Comparison of ENCODE assay signal across 8 mouse cellular contexts in genomic region chr8:20356386-20356785, GRCm38 (mm10). TPM values are rescaled to one million over a fixed set of nuclear protein-coding genes. Genes with fewer than 3 reads are reported as not detected.
DNase-seq lines count a peak whose midpoint lies in the region; TF ChIP-seq lines count a peak whose summit lies in the region.
"Not testable (repeated sequence)": the region's sequence is repeated elsewhere in the genome, so short reads cannot be mapped to it uniquely, and the experiment has no call there.
"Had no signal": no experiment of that assay in that cellular context is flagged by ENCODE, and none has a peak within 500 bp of the region (broad histone marks: within the 10 kb centered on the region; RNA-seq: fewer than 3 reads in every experiment).

No protein-coding gene starts in this region.

- TF ChIP-seq CTCF in gastrocnemius, adult 2 months (IDR thresholded peaks at IDR 0.05), result not testable (repeated sequence)

- intact Hi-C loops in gastrocnemius, adult 2 months (cut with DNase I), result not testable (repeated sequence)

- peak; percentile 10 for DNase-seq in gastrocnemius, adult 2 months
- DNase-seq in heart, adult 11 months, result peak; percentile 92
- DNase-seq in kidney, adult 18-20 months, result peak; percentile 3
- DNase-seq in kidney, postnatal 25 days, result peak; percentile 2 to 22
- peak; percentile 3 for DNase-seq in testis, postnatal 14 days (ENCODE audit: low spot score)

- not testable (repeated sequence) for H3K4me3 ChIP-seq in gastrocnemius, adult 2 months

- not testable (repeated sequence) for H3K27ac ChIP-seq in gastrocnemius, adult 2 months

RNA-seq across cellular contexts. Expression of gene Gm15319, which starts 6.6 kb away (rescaled TPM):
- total RNA-seq in gastrocnemius, adult 2 months (2021), result under 1 TPM; 0.20 to 0.31 TPM
- total RNA-seq: adrenal gland, postnatal 14 days; adrenal gland, postnatal 36 days; CH12.LX had no signal

Comparison
In these comparisons a context has a peak if more than half of its experiments do, and no peak if none do; other contexts are left out.
1. DNase-seq: peak in every context shown above with its lines; median percentile 92 in heart, adult 11 months; 12 in kidney, postnatal 25 days; 10 in gastrocnemius, adult 2 months; 3 in kidney, adult 18-20 months; 3 in testis, postnatal 14 days.